Mouse (Mus musculus) lung, adult 10 weeks (tissue): ENCODE data around the gene Calb2. TPM values are rescaled to one million over a fixed set of nuclear protein-coding genes. Genes with fewer than 3 reads are reported as not detected.

ENCODE experiments used
- polyA plus RNA-seq: library from polyadenylated mRNA; stranded (reverse); fragments of 350-450 nt; fragmentation: Illumina TruSeq; extraction: RNeasy Lipid Tissue Mini Kit (QIAGEN cat#74804); gene quantifications from one replicate; pipeline ENCODE4 v1.2.3, GENCODE M21; 2014; ENCODE audit warnings: low read depth, low replicate concordance; ENCODE audit not compliant: insufficient read depth

Gene Calb2
- polyA plus RNA-seq, result not detected

DNA sequence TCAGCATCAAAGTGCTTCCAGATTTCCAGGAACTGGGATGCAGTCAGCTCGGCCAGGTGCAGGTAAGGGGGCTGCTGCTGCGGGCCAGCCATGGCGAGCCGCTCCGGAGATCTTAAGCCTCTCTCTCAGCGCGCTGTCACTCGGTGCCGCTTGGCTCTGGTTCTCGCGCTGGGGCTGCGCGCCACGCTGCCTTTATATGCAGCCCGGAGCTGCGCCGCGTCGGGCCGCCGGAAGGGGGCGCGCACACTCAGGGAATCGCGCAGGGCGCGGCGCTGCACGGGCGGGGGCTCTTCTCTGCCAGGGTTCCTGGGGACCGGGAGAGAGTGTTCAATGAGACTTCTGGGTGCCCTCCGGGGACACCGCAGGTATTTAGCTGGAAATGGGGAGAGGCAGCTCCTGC, at the start of gene Calb2:
Calb2 (minus strand) TSS at position 165 of the 400 bp plus-strand sequence.

GRCm38 (mm10) chr8:110215365-110215764, 47.4 kb upstream of the Calb2 start, which contains the start of gene Cmtr2:
Gene Cmtr2 (plus strand): TSS chr8:110215665.

GRCm38 (mm10) chr8:110102653-110103052, 65.4 kb downstream of the Calb2 start, which contains the start of gene Gm17720:
Gene Gm17720 (minus strand): TSS chr8:110102753.

DNA sequence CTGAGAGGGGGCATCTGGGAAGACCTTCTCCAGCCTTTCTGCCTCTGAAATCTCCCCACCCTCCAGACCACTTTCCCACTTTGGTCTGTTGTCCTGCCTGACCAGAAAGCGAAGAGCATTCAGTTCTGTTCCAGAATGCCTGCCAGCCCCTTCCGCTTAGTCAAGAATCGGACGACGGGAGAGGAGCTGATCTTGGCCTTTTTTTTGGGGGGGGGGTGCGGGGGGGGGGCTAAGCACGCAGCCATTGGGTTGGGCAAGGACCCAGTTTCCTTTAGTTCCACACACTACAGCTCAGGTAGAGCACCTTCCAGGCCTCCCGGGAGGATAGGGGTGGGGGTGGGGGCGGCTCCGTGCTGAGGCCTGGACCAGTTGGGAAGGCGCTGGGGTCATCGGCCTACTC, 67.1 kb downstream of the Calb2 start, which contains the start of gene Gm21964:
Gm21964 (plus strand) TSS at position 301 of the 400 bp plus-strand sequence.

Other genes starting within 250 kb of the Calb2 start
- 4.8 TPM for gene Marveld3, start 206.0 kb downstream of the Calb2 start, polyA plus RNA-seq
- gene Tat, start 177.8 kb downstream of the Calb2 start, polyA plus RNA-seq, result 0.77 TPM
- 4.0 TPM for gene Chst4, start 128.5 kb downstream of the Calb2 start, polyA plus RNA-seq
- 1.2 TPM for gene Zfp612, start 88.5 kb downstream of the Calb2 start, polyA plus RNA-seq
- not detected for gene Gm21964, start 67.0 kb downstream of the Calb2 start, polyA plus RNA-seq
- gene Gm17720, start 65.5 kb downstream of the Calb2 start, polyA plus RNA-seq, result not detected
- gene Cmtr2, start 47.5 kb upstream of the Calb2 start, polyA plus RNA-seq, result 2.6 TPM
- gene Hydin, start 98.8 kb upstream of the Calb2 start, polyA plus RNA-seq, result 0.52 TPM